Mouse (Mus musculus) embryonic facial prominence, embryonic 11.5 days (tissue): ENCODE data around the gene Gm9999. TPM values are rescaled to one million over a fixed set of nuclear protein-coding genes. Genes with fewer than 3 reads are reported as not detected.

Experiments used
- polyA plus RNA-seq: library from polyadenylated mRNA; unstranded; fragments of >200 nt; fragmentation: Nextera tagmentation; extraction: Ambion mirVana; gene quantifications from 2 replicates; pipeline ENCODE4 v1.2.1, GENCODE M21; 2014

Gene Gm9999
- polyA plus RNA-seq, 1 experiment from 2014 or later: not detected

Other genes with a start within 250 kb of the Gm9999 start
- 0.67 and 0.89 TPM in 2 replicates for gene Saa1, start 240.6 kb upstream of the Gm9999 start, polyA plus RNA-seq
- gene Saa2, start 231.8 kb upstream of the Gm9999 start, polyA plus RNA-seq: 1.4 and 1.6 TPM in 2 replicates
- gene Hps5, start 187.5 kb upstream of the Gm9999 start, polyA plus RNA-seq: 14.8 and 18.8 TPM in 2 replicates
- 60.2 and 64.0 TPM in 2 replicates for gene Gtf2h1, start 187.5 kb upstream of the Gm9999 start, polyA plus RNA-seq
- 1,561 and 1,765 TPM in 2 replicates for gene Ldha, start 142.1 kb upstream of the Gm9999 start, polyA plus RNA-seq
- 0.26 TPM in 1 of 2 replicates, not detected in the other for gene Ldhc, start 122.4 kb upstream of the Gm9999 start, polyA plus RNA-seq
- gene Tsg101, start 63.6 kb upstream of the Gm9999 start, polyA plus RNA-seq: 306 and 341 TPM in 2 replicates
- 13.1 and 14.8 TPM in 2 replicates for gene Uevld, start 25.1 kb upstream of the Gm9999 start, polyA plus RNA-seq
- 13.5 and 14.5 TPM in 2 replicates for gene Spty2d1, start 24.8 kb downstream of the Gm9999 start, polyA plus RNA-seq
- gene Tmem86a, start 67.0 kb downstream of the Gm9999 start, polyA plus RNA-seq: 11.6 and 12.3 TPM in 2 replicates
- 2.5 and 4.6 TPM in 2 replicates for gene Ptpn5, start 150.1 kb downstream of the Gm9999 start, polyA plus RNA-seq
- not detected in 2 replicates for gene Mrgpra6, start 221.3 kb downstream of the Gm9999 start, polyA plus RNA-seq